Mouse (Mus musculus) testis, adult 2 months (tissue): Measurements from ENCODE around the gene Col27a1.

Experiments
- CTCF ChIP-seq: fragments of 200-500 bp; IDR thresholded peaks from 2 replicates; pipeline ENCODE4 v1.5.1; 2012; ENCODE audit warnings: low read depth, mild to moderate bottlenecking, inconsistent platforms, low read length, moderate library complexity; ENCODE audit not compliant: control insufficient read depth, insufficient read depth, insufficient replicate concordance
- POLR2A ChIP-seq: fragments of 200-500 bp; IDR thresholded peaks from 2 replicates; pipeline ENCODE4 v1.6.1; 2012; ENCODE audit warnings: low read depth, mild to moderate bottlenecking, inconsistent platforms, low read length, moderate library complexity; ENCODE audit not compliant: control insufficient read depth

DNA sequence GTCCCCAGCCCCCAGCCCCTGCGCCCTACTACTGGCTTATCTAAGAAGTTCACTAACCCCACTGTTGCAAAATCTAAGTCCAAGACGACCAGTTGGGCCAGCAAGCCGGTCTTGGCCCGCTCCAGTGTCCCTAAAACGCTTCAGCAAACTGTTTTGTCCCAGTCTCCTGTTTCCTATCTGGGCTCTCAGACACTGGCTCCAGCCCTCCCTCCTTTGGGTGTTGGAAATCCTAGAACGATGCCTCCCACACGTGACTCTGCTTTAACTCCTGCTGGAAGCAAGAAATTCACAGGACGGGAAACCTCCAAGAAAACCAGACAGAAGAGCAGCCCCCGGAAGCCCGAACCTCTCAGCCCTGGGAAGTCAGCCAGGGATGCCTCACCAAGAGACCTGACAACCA, 11.6 kb downstream of the Col27a1 start:
- TF ChIP-seq POLR2A (no peak), CTCF (no peak)
